Mouse (Mus musculus): ENCODE measurements around the gene Arap1.

The Arap1 gene

DNA sequence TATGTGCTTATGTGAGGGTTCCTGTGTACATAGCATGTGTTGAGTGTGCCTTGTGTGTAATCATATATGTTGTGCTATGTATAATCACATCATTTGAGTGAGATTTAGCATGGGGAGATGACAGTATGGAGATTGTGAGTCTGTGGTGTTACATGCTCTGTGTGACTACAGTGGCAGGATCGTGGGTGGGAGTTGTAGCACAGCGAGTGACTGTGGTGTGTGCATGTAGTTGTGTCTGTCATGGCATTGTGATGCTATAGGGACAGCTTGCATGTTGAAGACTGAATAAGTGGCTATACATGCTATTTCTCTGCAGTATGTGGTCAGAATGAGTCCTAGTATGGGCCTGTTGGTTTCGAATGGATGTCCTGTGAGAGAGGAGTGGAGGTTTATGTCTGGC lies 104.8 kb downstream of the Arap1 start:
- no peak for DNase-seq

DNA sequence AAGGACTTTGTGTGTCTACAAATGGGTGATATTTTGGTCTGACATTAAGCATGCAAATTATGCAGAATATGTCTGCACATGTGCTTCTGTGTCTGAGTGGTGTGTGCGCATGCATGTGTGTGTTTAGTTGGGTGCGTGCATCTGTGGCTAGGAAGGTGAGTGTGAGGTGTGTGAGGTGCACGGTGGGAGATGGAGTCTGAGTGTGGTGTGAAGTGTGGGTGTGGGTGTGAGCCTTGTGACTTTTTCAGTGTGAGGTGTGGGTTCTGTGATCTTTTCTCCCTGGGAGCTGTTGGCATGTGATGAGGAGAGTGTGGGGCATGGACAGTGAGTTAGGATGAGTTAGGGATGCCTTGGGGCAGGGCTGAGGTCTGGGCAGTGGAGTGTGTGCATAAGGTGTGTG lies 105.4 kb downstream of the Arap1 start:
- no peak for DNase-seq

DNA sequence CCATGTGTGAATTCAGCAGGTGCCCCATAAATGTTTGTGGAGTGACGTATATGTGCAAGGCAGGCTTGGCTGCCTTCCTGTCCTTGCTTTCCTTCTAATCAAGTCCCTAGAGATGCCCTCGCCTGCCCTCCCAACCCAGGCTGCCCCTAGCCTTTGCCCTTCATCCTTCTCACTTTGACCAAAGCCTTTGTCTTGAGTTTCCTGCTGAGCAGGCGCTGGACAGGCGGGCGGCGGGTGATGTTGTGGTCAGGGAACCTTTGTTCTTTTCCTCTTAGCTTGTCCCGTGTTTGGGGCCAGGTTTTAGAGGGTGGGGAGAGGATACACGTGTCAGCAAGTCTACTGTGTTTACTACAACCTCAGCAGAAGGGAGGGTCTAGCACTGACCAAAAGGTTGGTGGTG lies 105.9 kb downstream of the Arap1 start:
- peak; percentile 72 for DNase-seq

DNA sequence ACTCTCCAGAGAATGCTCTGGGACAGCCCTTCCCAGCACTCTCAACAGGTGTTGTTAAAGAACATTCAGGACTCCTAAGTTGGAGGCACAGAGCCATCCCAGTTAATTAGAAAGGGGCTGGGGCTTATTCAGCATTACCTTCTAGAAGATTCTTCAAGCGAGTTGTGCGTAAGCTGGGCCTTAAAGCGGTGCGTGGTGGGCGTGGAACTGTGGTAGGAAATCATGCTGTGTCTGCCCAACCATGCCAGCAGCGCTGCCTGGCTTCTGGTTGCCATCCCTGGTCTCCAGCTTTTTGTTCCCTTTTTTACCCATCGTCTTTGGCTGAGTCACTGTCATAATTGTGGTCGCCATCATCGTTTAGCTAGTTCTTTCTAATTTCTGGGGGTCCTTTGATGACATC lies 106.6 kb downstream of the Arap1 start:
- DNase-seq, result no peak

DNA sequence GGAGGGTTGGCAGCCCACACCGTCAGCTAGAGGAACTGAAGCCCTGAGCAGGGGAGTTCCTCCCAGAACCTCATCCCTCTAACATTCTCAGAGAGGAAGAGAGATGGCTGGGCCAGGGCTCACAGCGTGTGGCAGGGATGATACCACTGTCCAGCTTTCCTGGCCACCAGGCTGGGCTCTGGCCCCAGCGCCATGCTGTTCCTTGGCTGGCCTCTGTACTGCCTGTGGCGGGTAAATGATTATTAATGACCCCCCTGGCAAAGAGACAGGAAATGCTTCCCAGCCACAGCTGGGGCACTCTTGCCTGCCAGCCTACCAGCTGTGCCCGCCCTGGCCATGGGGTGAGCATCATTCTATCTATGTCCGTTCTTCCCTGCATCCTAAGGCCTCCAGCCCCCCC lies 107.3 kb downstream of the Arap1 start:
- no peak for DNase-seq

DNA sequence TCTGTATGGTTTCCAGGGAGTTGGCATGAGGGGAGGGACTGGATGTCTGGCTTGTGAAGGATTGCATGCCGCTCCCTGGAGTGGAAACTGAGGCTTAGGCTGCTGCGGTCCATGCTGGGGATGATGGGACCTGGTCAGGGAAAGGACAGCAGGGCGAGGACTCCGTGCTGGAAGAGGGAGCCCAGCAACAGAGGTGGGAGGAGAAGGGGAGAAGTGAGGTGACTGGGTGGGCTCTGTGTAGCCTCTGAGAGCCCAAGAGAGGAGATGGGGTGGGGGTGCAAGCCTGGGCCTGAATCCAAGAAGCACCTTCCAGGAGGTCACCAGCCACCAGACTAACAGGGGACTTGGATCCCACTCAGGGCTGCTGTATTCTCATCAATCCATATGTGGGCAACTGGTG lies 108.5 kb downstream of the Arap1 start:
- no peak for DNase-seq

DNA sequence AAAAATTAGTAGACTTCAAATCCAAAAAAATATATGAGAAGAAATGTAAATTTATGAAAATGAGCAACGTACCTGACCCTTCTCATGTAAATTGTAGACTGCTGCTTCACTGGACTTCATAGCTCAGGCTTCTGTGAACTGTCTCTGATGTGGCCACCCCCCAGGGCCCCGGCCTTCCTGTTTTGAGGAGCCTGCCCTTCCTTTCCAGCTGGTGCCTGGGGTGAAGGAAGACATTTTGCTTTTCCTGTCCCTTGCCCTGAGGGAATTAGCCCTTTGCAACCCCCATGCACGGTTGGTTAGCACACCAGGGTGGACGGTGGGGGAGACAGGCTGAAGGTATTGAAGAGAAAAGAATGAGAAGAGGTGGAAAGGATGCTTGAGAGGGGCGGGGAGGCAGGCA lies 108.9 kb downstream of the Arap1 start:
- peak; percentile 59 for DNase-seq

DNA sequence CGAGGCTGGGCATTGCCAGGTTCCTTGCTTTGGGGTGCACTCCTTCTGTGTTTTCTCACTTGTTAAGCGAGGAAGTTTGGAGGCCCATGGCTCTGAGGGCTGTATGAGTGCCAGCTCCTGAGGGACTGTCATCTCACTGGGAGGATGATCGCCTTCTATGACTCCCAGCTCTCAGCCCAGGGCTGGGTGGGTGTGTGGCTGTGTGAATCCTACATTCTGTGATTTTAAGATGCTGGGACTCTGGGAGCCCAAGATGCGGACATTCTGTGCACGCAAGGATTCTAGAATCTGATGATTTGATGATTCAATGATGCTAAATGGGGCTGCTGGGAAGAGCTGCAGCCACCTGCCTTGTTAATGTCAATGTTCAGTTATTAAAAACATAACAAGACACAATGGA lies 109.4 kb downstream of the Arap1 start:
- no peak for DNase-seq

DNA sequence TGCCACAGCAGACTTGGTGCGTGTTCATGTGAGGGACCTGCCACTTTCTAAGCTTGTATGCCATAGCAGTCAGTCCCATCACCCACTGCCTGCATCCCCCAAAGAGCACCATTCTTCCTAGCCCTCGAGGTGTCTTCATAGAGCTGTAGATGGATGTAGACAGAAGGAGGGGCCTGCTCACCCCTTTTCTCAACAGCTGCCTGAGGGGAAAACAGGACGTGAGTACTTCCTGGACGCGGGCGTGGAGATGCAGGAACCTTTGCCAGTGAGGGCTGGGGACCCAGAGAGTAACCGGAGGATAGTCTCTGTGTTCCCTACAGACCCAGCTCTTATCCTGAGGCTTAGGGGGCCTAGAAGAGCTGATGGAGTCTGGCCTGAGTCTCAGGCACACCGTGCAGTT lies 109.9 kb downstream of the Arap1 start:
- peak; percentile 63 for DNase-seq

DNA sequence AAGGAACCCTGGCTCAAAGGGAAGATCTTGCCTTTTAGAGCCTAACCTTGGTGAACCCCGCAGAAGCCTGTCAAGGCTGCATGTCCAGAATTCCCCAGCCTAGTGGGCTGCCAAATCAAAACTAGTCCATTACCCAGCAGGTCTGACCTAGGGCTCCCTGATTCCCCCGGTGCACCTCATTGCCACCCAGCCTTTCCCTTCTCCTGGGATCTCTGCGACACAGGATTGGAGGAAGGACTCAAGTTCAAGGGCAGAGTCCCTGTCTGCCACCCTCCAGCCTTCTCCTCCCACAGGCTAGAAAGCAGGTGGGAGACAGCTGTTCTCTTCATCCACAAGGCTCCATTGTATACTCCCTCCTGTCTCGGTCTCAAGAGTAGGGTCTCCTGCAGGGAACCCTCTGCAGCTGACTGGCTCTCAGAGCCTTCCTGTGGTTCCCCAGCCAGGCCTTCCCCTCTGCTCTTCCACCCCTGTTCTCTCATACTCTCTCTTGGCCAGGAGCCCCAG lies 110.5 kb downstream of the Arap1 start:
- no peak for DNase-seq

DNA sequence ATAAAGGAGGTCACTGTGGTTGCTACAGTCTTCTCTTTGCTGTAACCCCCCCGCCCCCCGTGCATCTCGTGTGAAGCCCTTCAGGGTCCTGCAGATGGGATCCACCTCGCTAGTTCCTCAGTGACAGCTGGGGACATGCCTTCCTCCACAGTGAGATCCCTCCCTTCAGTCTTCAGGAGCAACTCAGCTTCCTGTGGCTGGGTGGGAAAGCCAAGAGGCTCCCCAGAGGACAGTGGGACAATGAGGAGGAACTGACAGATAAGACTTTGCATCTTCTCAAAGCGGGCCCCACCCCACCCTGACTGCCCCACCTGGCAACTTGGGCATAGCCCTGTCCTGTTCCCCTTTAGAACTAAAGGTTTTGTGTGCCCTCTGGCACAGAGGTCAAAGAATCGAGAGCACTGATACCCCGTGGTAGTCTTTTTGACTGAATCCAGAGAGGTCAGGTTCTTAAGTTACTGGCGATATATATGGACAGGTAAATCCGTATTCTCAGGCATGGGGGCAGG lies 111.5 kb downstream of the Arap1 start:
- no peak for DNase-seq

DNA sequence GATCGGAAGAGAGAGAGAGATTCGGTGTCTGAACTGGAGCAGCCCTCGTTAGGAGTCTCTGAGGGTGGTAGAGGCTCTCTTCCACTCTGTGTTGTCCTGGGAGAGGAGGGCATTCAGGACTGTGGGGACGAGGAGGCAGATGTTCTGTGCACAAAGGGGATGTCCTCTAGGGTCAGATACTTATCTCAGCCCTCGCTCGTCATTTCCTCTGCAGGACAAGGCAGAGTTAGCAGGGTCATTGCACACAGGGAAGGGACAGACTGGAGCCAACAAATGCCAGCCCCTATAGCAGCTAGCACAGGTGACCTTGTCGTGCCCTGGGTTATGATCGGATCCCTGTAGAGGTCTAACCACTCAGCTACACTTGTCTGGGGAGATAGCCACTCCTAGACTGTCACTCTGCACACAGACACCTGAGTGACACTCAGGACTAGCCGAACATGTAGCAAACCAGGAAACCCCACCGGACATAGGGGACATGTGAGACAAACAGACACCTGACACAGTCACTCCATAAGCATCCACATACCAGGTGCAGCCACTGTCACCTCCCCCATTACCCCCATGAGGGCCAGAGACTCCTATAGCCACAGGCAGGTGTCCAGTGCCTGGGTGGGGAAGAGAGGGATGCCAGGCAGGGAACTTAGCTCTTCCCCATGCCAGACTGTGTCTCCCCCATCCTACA lies 112.2 kb downstream of the Arap1 start:
- DNase-seq, result no peak

DNA sequence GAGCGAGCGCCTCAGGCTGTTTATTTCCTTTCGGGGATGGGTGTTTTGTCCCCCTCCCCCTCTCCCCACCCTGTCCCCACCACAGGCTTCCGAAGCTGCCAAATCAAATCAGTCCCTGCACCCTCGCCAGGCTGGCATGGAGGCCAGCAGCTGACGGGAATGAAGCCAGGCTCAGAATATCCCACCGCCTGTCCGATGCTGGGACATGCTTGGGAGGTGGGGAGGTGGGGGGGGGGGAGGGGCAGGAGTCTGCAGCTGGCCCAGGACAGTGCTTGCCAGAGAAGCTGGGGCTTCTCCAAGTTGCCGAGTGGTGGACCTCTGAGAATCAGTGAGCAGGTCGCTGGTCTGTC lies 112.7 kb downstream of the Arap1 start:
- DNase-seq, result no peak

DNA sequence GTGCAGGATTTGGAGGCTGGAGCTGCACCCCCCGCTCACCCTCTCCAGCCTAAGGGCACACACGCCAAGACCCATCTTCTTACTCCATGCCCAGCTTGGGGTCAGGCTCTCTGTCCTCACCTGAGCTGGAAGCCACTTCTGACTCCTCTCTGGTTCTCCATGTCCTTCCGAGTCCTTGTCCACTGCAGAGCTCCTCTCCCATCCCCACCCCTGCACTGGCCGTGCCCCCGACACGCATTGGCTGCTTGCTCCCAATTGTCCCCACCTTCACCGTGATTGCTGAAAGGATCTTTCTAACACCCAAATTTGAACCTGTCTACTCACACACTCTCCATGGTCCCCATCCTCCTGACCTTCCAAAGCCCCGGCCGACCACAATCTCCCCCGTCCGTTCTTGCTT lies 113.7 kb downstream of the Arap1 start:
- DNase-seq, result no peak
